Mouse (Mus musculus) heart, postnatal 4 days (tissue): ENCODE results near the gene Cnga1. TPM values are rescaled to one million over a fixed set of nuclear protein-coding genes. Genes with fewer than 3 reads are reported as not detected.

ENCODE experiments used
- total RNA-seq, 2 experiments: library from RNA; stranded (reverse); gene quantifications; 2 replicates each; pipeline ENCODE4 v1.2.3; 2021

Cnga1 gene
- total RNA-seq, 2 experiments from 2014 or later = not detected

Other genes with a start within 250 kb of the Cnga1 start
- gene Corin, start 139.8 kb downstream of the Cnga1 start, total RNA-seq = 10 to 100 TPM; 57.1 to 57.8 TPM
- gene Nfxl1, start 84.6 kb downstream of the Cnga1 start, total RNA-seq = 10 to 100 TPM; 10.3 to 11.5 TPM
- gene Zar1, start 63.0 kb downstream of the Cnga1 start, total RNA-seq = not detected
- gene Gm5868, start 56.7 kb downstream of the Cnga1 start, total RNA-seq = not detected
- gene Nipal1, start 3.5 kb upstream of the Cnga1 start, total RNA-seq = under 1 TPM in 1 of 2 experiments, not detected in 1; 0.07 TPM
- gene Txk, start 108.5 kb upstream of the Cnga1 start, total RNA-seq = under 1 TPM; 0.23 to 0.45 TPM
- 10 to 100 TPM; 13.2 TPM for gene Tec, start 224.2 kb upstream of the Cnga1 start, total RNA-seq